Mouse (Mus musculus): ENCODE measurements around the gene Syce2. TPM values are rescaled to one million over a fixed set of nuclear protein-coding genes. Genes with fewer than 3 reads are reported as not detected.
A peak's percentile ranks its signal among the peaks of the same experiment; 100 is the strongest.

The Syce2 gene
- total and polyA plus RNA-seq, 2 experiments from 2014 or later, result 0.15 to 9.7 TPM

GRCm38 (mm10) chr8:84933767-84934559 lies 62.1 kb downstream of the Syce2 start:
- DNase-seq (ENCODE audit: low spot score) (no peak), ATAC-seq (ENCODE audit: insufficient read depth, low read depth) (no peak)
- Histone ChIP-seq H3K4me3 (ENCODE audit: low read depth, low read length) (no peak overlapping the region), H3K9me3 (replicated peaks; ENCODE audit: control insufficient read depth, low read length) (no peaks in the 10 kb centered on the region), H3K4me2 (ENCODE audit: low read depth, low read length) (no peak overlapping the region), H3K27ac (ENCODE audit: low read depth) (no peak overlapping the region), H3K36me3 (replicated peaks; ENCODE audit: control insufficient read depth, insufficient read depth, low read length) (no peaks in the 10 kb centered on the region), H3K9ac (replicated peaks; ENCODE audit: low read depth, low read length) (no peak overlapping the region), H3K27me3 (ENCODE audit: control insufficient read depth, insufficient read depth, low read length) (peaks cover 83% of the 10 kb centered on the region), H3K4me1 (ENCODE audit: control insufficient read depth, insufficient read depth) (0 out of 2 replicates have a peak, but pooled peaks cover 6% of the 10 kb centered on the region)
- TF ChIP-seq EP300 (IDR thresholded peaks at IDR 0.05; ENCODE audit: low read depth) (no peak), CTCF (IDR thresholded peaks at IDR 0.05; ENCODE audit: low read depth) (no peak)
- WGBS, result 73% methylated on average over 16 of the region's 16 CpGs

GRCm38 (mm10) chr8:84934860-84935259 lies 62.9 kb downstream of the Syce2 start:
- H3K4me3 ChIP-seq (ENCODE audit: low read depth, low read length), result no peak overlapping the region
- no peak overlapping the region for H3K4me2 ChIP-seq (ENCODE audit: low read depth, low read length)
- no peak overlapping the region for H3K9ac ChIP-seq (replicated peaks; ENCODE audit: low read depth, low read length)
- H3K9me3 ChIP-seq (replicated peaks; ENCODE audit: control insufficient read depth, low read length), result no peaks in the 10 kb centered on the region
- H3K27ac ChIP-seq (ENCODE audit: low read depth), result no peak overlapping the region
- 0 out of 2 replicates have a peak, but pooled peaks cover 6% of the 10 kb centered on the region for H3K4me1 ChIP-seq (ENCODE audit: control insufficient read depth, insufficient read depth)
- ATAC-seq (ENCODE audit: insufficient read depth, low read depth), result no peak
- DNase-seq (ENCODE audit: low spot score), result no peak
- H3K36me3 ChIP-seq (replicated peaks; ENCODE audit: control insufficient read depth, insufficient read depth, low read length), result no peaks in the 10 kb centered on the region
- TF ChIP-seq CTCF (IDR thresholded peaks at IDR 0.05; ENCODE audit: low read depth), result no peak
- no peak for TF ChIP-seq EP300 (IDR thresholded peaks at IDR 0.05; ENCODE audit: low read depth)
- peaks cover 79% of the 10 kb centered on the region for H3K27me3 ChIP-seq (ENCODE audit: control insufficient read depth, insufficient read depth, low read length)
- 5% methylated on average over 15 of the region's 15 CpGs for whole genome bisulfite sequencing

- peaks cover 73% of the 10 kb centered on the region for H3K27me3 ChIP-seq (ENCODE audit: control insufficient read depth, insufficient read depth, low read length)
- DNase-seq (ENCODE audit: low spot score), result no peak
- no peak for TF ChIP-seq CTCF (IDR thresholded peaks at IDR 0.05; ENCODE audit: low read depth)
- TF ChIP-seq EP300 (IDR thresholded peaks at IDR 0.05; ENCODE audit: low read depth), result no peak
- H3K4me1 ChIP-seq (ENCODE audit: control insufficient read depth, insufficient read depth), result 0 out of 2 replicates have a peak, but pooled peaks cover 6% of the 10 kb centered on the region
- H3K9me3 ChIP-seq (replicated peaks; ENCODE audit: control insufficient read depth, low read length), result no peaks in the 10 kb centered on the region
- no peak overlapping the region for H3K4me2 ChIP-seq (ENCODE audit: low read depth, low read length)
- no peak for ATAC-seq (ENCODE audit: insufficient read depth, low read depth)
- no peak overlapping the region for H3K4me3 ChIP-seq (ENCODE audit: low read depth, low read length)
- no peak overlapping the region for H3K9ac ChIP-seq (replicated peaks; ENCODE audit: low read depth, low read length)
- no peak overlapping the region for H3K27ac ChIP-seq (ENCODE audit: low read depth)
- no peaks in the 10 kb centered on the region for H3K36me3 ChIP-seq (replicated peaks; ENCODE audit: control insufficient read depth, insufficient read depth, low read length)
- whole genome bisulfite sequencing, result 5% methylated on average over 14 of the region's 14 CpGs
Observed at GRCm38 (mm10) chr8:84935489-84935888, 63.6 kb downstream of the Syce2 start.

DNA sequence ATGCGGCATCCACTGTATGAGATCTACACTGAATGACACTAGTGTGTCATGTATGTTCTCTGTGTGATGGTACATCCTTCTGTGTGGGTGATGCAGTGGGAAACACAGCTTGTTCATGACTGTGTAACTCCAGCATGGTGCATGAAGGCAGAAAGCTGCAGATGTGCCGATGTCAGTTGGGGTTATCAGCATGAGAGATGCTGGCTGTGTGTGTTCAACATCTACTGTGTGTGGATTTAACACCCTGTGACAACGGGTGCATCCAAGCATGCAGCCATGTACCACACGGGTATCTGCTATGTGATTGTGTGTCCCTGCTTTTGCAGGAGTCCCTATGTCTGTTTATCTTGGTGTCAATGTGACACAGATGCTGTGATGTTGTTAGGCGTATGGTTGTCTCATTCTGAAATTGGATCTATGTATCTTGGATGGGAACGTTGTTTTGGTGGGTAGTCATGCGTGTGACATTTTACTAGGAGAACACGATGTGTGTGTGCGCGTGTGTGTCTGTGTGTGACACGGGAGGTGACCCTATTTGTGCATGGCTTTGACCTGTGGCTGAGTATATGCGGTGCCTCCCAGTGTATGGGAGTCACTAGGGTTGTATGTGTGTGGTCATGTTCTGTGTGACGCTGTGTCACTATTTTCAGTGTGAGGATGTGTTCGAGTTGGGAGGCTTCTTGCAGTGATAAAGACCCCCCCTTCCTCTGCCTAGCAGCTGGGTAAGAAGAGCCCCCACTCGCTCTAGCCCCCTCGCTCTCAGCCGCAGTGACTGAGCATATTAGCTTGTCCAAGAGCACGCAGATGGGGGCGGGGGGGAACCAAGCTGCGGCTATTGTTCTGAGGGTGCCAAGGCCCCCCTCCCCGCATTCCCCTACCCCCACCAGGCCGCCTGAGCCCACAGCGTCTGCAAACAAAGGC lies 64.4 kb downstream of the Syce2 start:
- H3K4me2 ChIP-seq (ENCODE audit: low read depth, low read length), result peak overlapping the region; percentile 66; the same call in 1 of the 2 replicates
- TF ChIP-seq CTCF (IDR thresholded peaks at IDR 0.05; ENCODE audit: low read depth) (no peak), EP300 (IDR thresholded peaks at IDR 0.05; ENCODE audit: low read depth) (no peak)
- ATAC-seq (ENCODE audit: insufficient read depth, low read depth), result no peak
- H3K4me1 ChIP-seq (ENCODE audit: control insufficient read depth, insufficient read depth), result 0 out of 2 replicates have a peak, but pooled peaks cover 6% of the 10 kb centered on the region
- 26% methylated on average over 23 of the region's 23 CpGs for WGBS
- no peak for DNase-seq (ENCODE audit: low spot score)
- H3K27me3 ChIP-seq (ENCODE audit: control insufficient read depth, insufficient read depth, low read length), result peaks cover 69% of the 10 kb centered on the region
- peak overlapping the region; percentile 43 for H3K4me3 ChIP-seq (ENCODE audit: low read depth, low read length)
- H3K9ac ChIP-seq (replicated peaks; ENCODE audit: low read depth, low read length), result no peak overlapping the region
- no peak overlapping the region for H3K27ac ChIP-seq (ENCODE audit: low read depth)
- H3K36me3 ChIP-seq (replicated peaks; ENCODE audit: control insufficient read depth, insufficient read depth, low read length), result no peaks in the 10 kb centered on the region
- no peaks in the 10 kb centered on the region for H3K9me3 ChIP-seq (replicated peaks; ENCODE audit: control insufficient read depth, low read length)

- H3K4me3 ChIP-seq (ENCODE audit: low read depth, low read length), result peak within 1 kb of the TSS; percentile 43
Observed at GRCm38 (mm10) chr8:84936962-84937546, 65.1 kb downstream of the Syce2 start, which contains the start of gene Mast1. Gene Mast1, minus strand, starts transcription at chr8:84937359.

More at GRCm38 (mm10) chr8:84936962-84937546, 65.1 kb downstream of the Syce2 start, which contains the start of gene Mast1:
- Histone ChIP-seq H3K36me3 (replicated peaks; ENCODE audit: control insufficient read depth, insufficient read depth, low read length) (no peaks in the 10 kb centered on the region), H3K4me2 (ENCODE audit: low read depth, low read length) (peak within 1 kb of the TSS; percentile 66), H3K9me3 (replicated peaks; ENCODE audit: control insufficient read depth, low read length) (no peaks in the 10 kb centered on the region), H3K9ac (replicated peaks; ENCODE audit: low read depth, low read length) (no peak within 1 kb of the TSS), H3K4me1 (ENCODE audit: control insufficient read depth, insufficient read depth) (0 out of 2 replicates have a peak, but pooled peaks cover 6% of the 10 kb centered on the region), H3K27me3 (ENCODE audit: control insufficient read depth, insufficient read depth, low read length) (peaks cover 68% of the 10 kb centered on the region), H3K27ac (ENCODE audit: low read depth) (no peak within 1 kb of the TSS)
- under 1% methylated on average over 42 of the region's 50 CpGs for WGBS
- no peak for TF ChIP-seq EP300 (IDR thresholded peaks at IDR 0.05; ENCODE audit: low read depth)
- TF ChIP-seq CTCF (IDR thresholded peaks at IDR 0.05; ENCODE audit: low read depth), result 0 out of 2 replicates have a peak, but pooled peaks have one; percentile 31
- peak; percentile 50 for DNase-seq (ENCODE audit: low spot score)
- peak; percentile 57 for ATAC-seq (ENCODE audit: insufficient read depth, low read depth)

Small RNA genes within 50 kb of the gene (microRNA-seq; reads per million reads assigned to microRNA genes)
- gene Gm24197 (not detected), gene Mir7069 (1.8 reads per million, percentile 2 among the genes with 10 or more reads in this experiment)

Other genes starting within 250 kb of the Syce2 start
Only the 30 nearest of the 31 such genes appear.
- 17.0 and 23.2 TPM in 2 replicates for gene Ier2, start 209.3 kb upstream of the Syce2 start, total RNA-seq (2014; rRNA removed; ENCODE audit: low replicate concordance)
- 33.3 and 38.3 TPM in 2 replicates for gene Ier2, start 209.3 kb upstream of the Syce2 start, polyA plus RNA-seq (2015; fragmentation: Nextera tagmentation; extraction: Ambion mirVana)
- 98.3 and 116 TPM in 2 replicates for gene Trmt1, start 185.8 kb upstream of the Syce2 start, total RNA-seq (2014; rRNA removed; ENCODE audit: low replicate concordance)
- 28.4 and 29.5 TPM in 2 replicates for gene Trmt1, start 185.8 kb upstream of the Syce2 start, polyA plus RNA-seq (2015; fragmentation: Nextera tagmentation; extraction: Ambion mirVana)
- 68.0 and 83.6 TPM in 2 replicates for gene Nacc1, start 184.2 kb upstream of the Syce2 start, total RNA-seq (2014; rRNA removed; ENCODE audit: low replicate concordance)
- 6.2 and 6.9 TPM in 2 replicates for gene Nacc1, start 184.2 kb upstream of the Syce2 start, polyA plus RNA-seq (2015; fragmentation: Nextera tagmentation; extraction: Ambion mirVana)
- 4.4 and 4.8 TPM in 2 replicates for gene Lyl1, start 170.7 kb upstream of the Syce2 start, total RNA-seq (2014; rRNA removed; ENCODE audit: low replicate concordance)
- gene Lyl1, start 170.7 kb upstream of the Syce2 start, polyA plus RNA-seq (2015; fragmentation: Nextera tagmentation; extraction: Ambion mirVana), result 8.7 and 9.8 TPM in 2 replicates
- gene G430095P16Rik, start 149.1 kb upstream of the Syce2 start, total RNA-seq (2014; rRNA removed; ENCODE audit: low replicate concordance), result 1.0 TPM in 1 of 2 replicates, not detected in the other
- 3.0 and 3.1 TPM in 2 replicates for gene G430095P16Rik, start 149.1 kb upstream of the Syce2 start, polyA plus RNA-seq (2015; fragmentation: Nextera tagmentation; extraction: Ambion mirVana)
- gene Nfix, start 71.8 kb upstream of the Syce2 start, total RNA-seq (2014; rRNA removed; ENCODE audit: low replicate concordance), result 41.9 and 48.5 TPM in 2 replicates
- gene Nfix, start 71.8 kb upstream of the Syce2 start, polyA plus RNA-seq (2015; fragmentation: Nextera tagmentation; extraction: Ambion mirVana), result 18.2 TPM in 2 replicates
- 2.1 and 15.4 TPM in 2 replicates for gene Dand5, start 49.3 kb upstream of the Syce2 start, total RNA-seq (2014; rRNA removed; ENCODE audit: low replicate concordance)
- 6.2 and 8.0 TPM in 2 replicates for gene Dand5, start 49.3 kb upstream of the Syce2 start, polyA plus RNA-seq (2015; fragmentation: Nextera tagmentation; extraction: Ambion mirVana)
- 47.1 and 49.8 TPM in 2 replicates for gene Gadd45gip1, start 40.6 kb upstream of the Syce2 start, total RNA-seq (2014; rRNA removed; ENCODE audit: low replicate concordance)
- gene Gadd45gip1, start 40.6 kb upstream of the Syce2 start, polyA plus RNA-seq (2015; fragmentation: Nextera tagmentation; extraction: Ambion mirVana), result 48.1 and 50.0 TPM in 2 replicates
- gene Rad23a, start 31.4 kb upstream of the Syce2 start, total RNA-seq (2014; rRNA removed; ENCODE audit: low replicate concordance), result 89.2 and 126 TPM in 2 replicates
- 111 and 125 TPM in 2 replicates for gene Rad23a, start 31.4 kb upstream of the Syce2 start, polyA plus RNA-seq (2015; fragmentation: Nextera tagmentation; extraction: Ambion mirVana)
- gene Calr, start 25.2 kb upstream of the Syce2 start, total RNA-seq (2014; rRNA removed; ENCODE audit: low replicate concordance), result 211 and 235 TPM in 2 replicates
- gene Calr, start 25.2 kb upstream of the Syce2 start, polyA plus RNA-seq (2015; fragmentation: Nextera tagmentation; extraction: Ambion mirVana), result 201 and 266 TPM in 2 replicates
- gene Farsa, start 15.1 kb upstream of the Syce2 start, total RNA-seq (2014; rRNA removed; ENCODE audit: low replicate concordance), result 38.6 and 40.0 TPM in 2 replicates
- gene Farsa, start 15.1 kb upstream of the Syce2 start, polyA plus RNA-seq (2015; fragmentation: Nextera tagmentation; extraction: Ambion mirVana), result 36.3 and 38.3 TPM in 2 replicates
- gene Gcdh, start 21.8 kb downstream of the Syce2 start, total RNA-seq (2014; rRNA removed; ENCODE audit: low replicate concordance), result 45.5 and 52.8 TPM in 2 replicates
- 33.0 and 33.5 TPM in 2 replicates for gene Gcdh, start 21.8 kb downstream of the Syce2 start, polyA plus RNA-seq (2015; fragmentation: Nextera tagmentation; extraction: Ambion mirVana)
- not detected in 2 replicates for gene Klf1, start 29.8 kb downstream of the Syce2 start, total RNA-seq (2014; rRNA removed; ENCODE audit: low replicate concordance)
- gene Klf1, start 29.8 kb downstream of the Syce2 start, polyA plus RNA-seq (2015; fragmentation: Nextera tagmentation; extraction: Ambion mirVana), result 0.27 and 0.56 TPM in 2 replicates
- 6.0 and 11.0 TPM in 2 replicates for gene Dnase2a, start 36.4 kb downstream of the Syce2 start, total RNA-seq (2014; rRNA removed; ENCODE audit: low replicate concordance)
- 4.6 and 5.6 TPM in 2 replicates for gene Dnase2a, start 36.4 kb downstream of the Syce2 start, polyA plus RNA-seq (2015; fragmentation: Nextera tagmentation; extraction: Ambion mirVana)
- gene Mast1, start 65.2 kb downstream of the Syce2 start, total RNA-seq (2014; rRNA removed; ENCODE audit: low replicate concordance), result 0.08 TPM in 1 of 2 replicates, not detected in the other
- gene Mast1, start 65.2 kb downstream of the Syce2 start, polyA plus RNA-seq (2015; fragmentation: Nextera tagmentation; extraction: Ambion mirVana), result 0.05 TPM in 1 of 2 replicates, not detected in the other
- gene Rtbdn, start 74.9 kb downstream of the Syce2 start, total RNA-seq (2014; rRNA removed; ENCODE audit: low replicate concordance), result not detected in 2 replicates
- gene Rtbdn, start 74.9 kb downstream of the Syce2 start, polyA plus RNA-seq (2015; fragmentation: Nextera tagmentation; extraction: Ambion mirVana), result 0.10 TPM in 1 of 2 replicates, not detected in the other
- not detected in 2 replicates for gene Gm49661, start 97.3 kb downstream of the Syce2 start, total RNA-seq (2014; rRNA removed; ENCODE audit: low replicate concordance)
- gene Gm49661, start 97.3 kb downstream of the Syce2 start, polyA plus RNA-seq (2015; fragmentation: Nextera tagmentation; extraction: Ambion mirVana), result not detected in 2 replicates
- gene Prdx2, start 97.5 kb downstream of the Syce2 start, total RNA-seq (2014; rRNA removed; ENCODE audit: low replicate concordance), result 647 and 809 TPM in 2 replicates
- gene Prdx2, start 97.5 kb downstream of the Syce2 start, polyA plus RNA-seq (2015; fragmentation: Nextera tagmentation; extraction: Ambion mirVana), result 758 and 782 TPM in 2 replicates
- 57.9 and 76.4 TPM in 2 replicates for gene Rnaseh2a, start 97.7 kb downstream of the Syce2 start, total RNA-seq (2014; rRNA removed; ENCODE audit: low replicate concordance)
- 52.6 and 57.3 TPM in 2 replicates for gene Rnaseh2a, start 97.7 kb downstream of the Syce2 start, polyA plus RNA-seq (2015; fragmentation: Nextera tagmentation; extraction: Ambion mirVana)
- 28.9 and 39.6 TPM in 2 replicates for gene Junb, start 106.6 kb downstream of the Syce2 start, total RNA-seq (2014; rRNA removed; ENCODE audit: low replicate concordance)
- 10.3 and 13.0 TPM in 2 replicates for gene Junb, start 106.6 kb downstream of the Syce2 start, polyA plus RNA-seq (2015; fragmentation: Nextera tagmentation; extraction: Ambion mirVana)
- 1.9 and 4.8 TPM in 2 replicates for gene Hook2, start 118.5 kb downstream of the Syce2 start, total RNA-seq (2014; rRNA removed; ENCODE audit: low replicate concordance)
- gene Hook2, start 118.5 kb downstream of the Syce2 start, polyA plus RNA-seq (2015; fragmentation: Nextera tagmentation; extraction: Ambion mirVana), result 3.5 and 4.7 TPM in 2 replicates
- not detected in 2 replicates for gene Best2, start 142.4 kb downstream of the Syce2 start, total RNA-seq (2014; rRNA removed; ENCODE audit: low replicate concordance)
- gene Best2, start 142.4 kb downstream of the Syce2 start, polyA plus RNA-seq (2015; fragmentation: Nextera tagmentation; extraction: Ambion mirVana), result not detected in 2 replicates
- 134 and 152 TPM in 2 replicates for gene Asna1, start 153.2 kb downstream of the Syce2 start, total RNA-seq (2014; rRNA removed; ENCODE audit: low replicate concordance)
- 106 and 110 TPM in 2 replicates for gene Asna1, start 153.2 kb downstream of the Syce2 start, polyA plus RNA-seq (2015; fragmentation: Nextera tagmentation; extraction: Ambion mirVana)
- gene Trir, start 154.7 kb downstream of the Syce2 start, total RNA-seq (2014; rRNA removed; ENCODE audit: low replicate concordance), result 98.5 and 196 TPM in 2 replicates
- gene Trir, start 154.7 kb downstream of the Syce2 start, polyA plus RNA-seq (2015; fragmentation: Nextera tagmentation; extraction: Ambion mirVana), result 62.4 and 66.5 TPM in 2 replicates
- gene Tnpo2, start 164.8 kb downstream of the Syce2 start, total RNA-seq (2014; rRNA removed; ENCODE audit: low replicate concordance), result 27.4 and 34.8 TPM in 2 replicates
- gene Tnpo2, start 164.8 kb downstream of the Syce2 start, polyA plus RNA-seq (2015; fragmentation: Nextera tagmentation; extraction: Ambion mirVana), result 11.5 and 13.0 TPM in 2 replicates
- gene Fbxw9, start 187.9 kb downstream of the Syce2 start, total RNA-seq (2014; rRNA removed; ENCODE audit: low replicate concordance), result 29.1 and 32.6 TPM in 2 replicates
- gene Fbxw9, start 187.9 kb downstream of the Syce2 start, polyA plus RNA-seq (2015; fragmentation: Nextera tagmentation; extraction: Ambion mirVana), result 16.2 and 16.5 TPM in 2 replicates
- gene Gm5741, start 195.9 kb downstream of the Syce2 start, total RNA-seq (2014; rRNA removed; ENCODE audit: low replicate concordance), result not detected in 2 replicates
- gene Gm5741, start 195.9 kb downstream of the Syce2 start, polyA plus RNA-seq (2015; fragmentation: Nextera tagmentation; extraction: Ambion mirVana), result not detected in 2 replicates
- gene Dhps, start 199.6 kb downstream of the Syce2 start, total RNA-seq (2014; rRNA removed; ENCODE audit: low replicate concordance), result 25.9 and 48.2 TPM in 2 replicates
- 45.0 and 48.3 TPM in 2 replicates for gene Dhps, start 199.6 kb downstream of the Syce2 start, polyA plus RNA-seq (2015; fragmentation: Nextera tagmentation; extraction: Ambion mirVana)
- gene Wdr83os, start 208.6 kb downstream of the Syce2 start, total RNA-seq (2014; rRNA removed; ENCODE audit: low replicate concordance), result 101 and 116 TPM in 2 replicates
- 99.8 and 103 TPM in 2 replicates for gene Wdr83os, start 208.6 kb downstream of the Syce2 start, polyA plus RNA-seq (2015; fragmentation: Nextera tagmentation; extraction: Ambion mirVana)
- gene Wdr83, start 209.2 kb downstream of the Syce2 start, total RNA-seq (2014; rRNA removed; ENCODE audit: low replicate concordance), result 16.2 and 31.0 TPM in 2 replicates
- gene Wdr83, start 209.2 kb downstream of the Syce2 start, polyA plus RNA-seq (2015; fragmentation: Nextera tagmentation; extraction: Ambion mirVana), result 38.8 and 42.9 TPM in 2 replicates

All from heart, postnatal 0 days (tissue).